Mouse (Mus musculus): ENCODE data around the gene Arhgap10.

The Arhgap10 gene

GRCm38 (mm10) chr8:77231211-77231610, 286.5 kb downstream of the Arhgap10 start:
- no peak for ATAC-seq (ENCODE audit: low TSS enrichment)

- ATAC-seq (ENCODE audit: low TSS enrichment), result no peak
Observed at GRCm38 (mm10) chr8:77228688-77229087, 289.1 kb downstream of the Arhgap10 start.

GRCm38 (mm10) chr8:77227742-77228141, 290.0 kb downstream of the Arhgap10 start:
- ATAC-seq (ENCODE audit: low TSS enrichment), result no peak

- no peak for ATAC-seq (ENCODE audit: low TSS enrichment)
Observed at GRCm38 (mm10) chr8:77223123-77223522, 294.6 kb downstream of the Arhgap10 start.

GRCm38 (mm10) chr8:77215191-77215590, 302.6 kb downstream of the Arhgap10 start:
- ATAC-seq (ENCODE audit: low TSS enrichment), result no peak

- ATAC-seq (ENCODE audit: low TSS enrichment), result no peak
Observed at GRCm38 (mm10) chr8:77214665-77215064, 303.1 kb downstream of the Arhgap10 start.

- no peak for ATAC-seq (ENCODE audit: low TSS enrichment)
Observed at GRCm38 (mm10) chr8:77213893-77214464, 303.8 kb downstream of the Arhgap10 start.

- no peak for ATAC-seq (ENCODE audit: low TSS enrichment)
Observed at GRCm38 (mm10) chr8:77209297-77209696, 308.5 kb downstream of the Arhgap10 start.

All from frontal cortex, adult (tissue).